Mouse (Mus musculus) midbrain, postnatal 0 days (tissue): ENCODE results near the gene Mrpl49. TPM values are rescaled to one million over a fixed set of nuclear protein-coding genes. Genes with fewer than 3 reads are reported as not detected.

Experiments
- ATAC-seq: fragments of 200-750 bp; cut with Nextera tagmentation; 2 replicates; pipeline ENCODE4 v1.8.0; 2017; ENCODE audit warnings: moderate number of reproducible peaks, mild to moderate bottlenecking, moderate TSS enrichment, moderate library complexity; ENCODE audit not compliant: low FRiP score
- DNase-seq: peaks from one replicate; pipeline ENCODE4 v3.0.0-alpha.2; 2015; ENCODE audit warnings: low spot score
- H3K27ac ChIP-seq: fragments of 300-500 bp; sonication (generic); 2 replicates; pipeline ENCODE4 v1.5.1; 2014; ENCODE audit warnings: low read depth, mild to moderate bottlenecking, low read length, mixed read lengths
- H3K27me3 ChIP-seq: fragments of 300-500 bp; sonication (generic); 2 replicates; pipeline ENCODE4 v1.6.1; 2014; ENCODE audit warnings: low read length, control low read depth, mixed read lengths; ENCODE audit not compliant: insufficient read depth
- H3K36me3 ChIP-seq: fragments of 300-500 bp; sonication (generic); 2 replicates; pipeline ENCODE4 v1.6.1; 2014; ENCODE audit warnings: low read length, control low read depth, mixed read lengths; ENCODE audit not compliant: insufficient read depth
- H3K4me1 ChIP-seq: fragments of 300-500 bp; sonication (generic); 2 replicates; pipeline ENCODE4 v1.6.1; 2014; ENCODE audit warnings: mild to moderate bottlenecking, control low read depth, antibody characterized with exemption, low read length, mixed read lengths; ENCODE audit not compliant: insufficient read depth
- H3K4me2 ChIP-seq: fragments of 300-500 bp; sonication (generic); 2 replicates; pipeline ENCODE4 v1.6.1; 2014; ENCODE audit warnings: low read depth, mild to moderate bottlenecking, low read length, mixed read lengths; ENCODE audit not compliant: poor library complexity, severe bottlenecking
- H3K4me3 ChIP-seq: fragments of 300-500 bp; sonication (generic); 2 replicates; pipeline ENCODE4 v1.5.1; 2014; ENCODE audit warnings: low read depth, mild to moderate bottlenecking, low read length, moderate library complexity
- H3K9ac ChIP-seq: fragments of 300-500 bp; sonication (generic); replicated peaks from 2 replicates; pipeline ENCODE4 v1.6.1; 2014; ENCODE audit warnings: mild to moderate bottlenecking, low read length, moderate library complexity, mixed read lengths; ENCODE audit not compliant: poor library complexity, severe bottlenecking
- H3K9me3 ChIP-seq: fragments of 300-500 bp; sonication (generic); 2 replicates; pipeline ENCODE4 v1.6.1; 2016; ENCODE audit warnings: low read length, control low read depth
- CTCF ChIP-seq: IDR thresholded peaks from 2 replicates; pipeline ENCODE4 v1.5.1; 2016; ENCODE audit warnings: antibody characterized with exemption, mild to moderate bottlenecking
- WGBS: fragments of 180-500 bp; shearing (Covaris S2); extraction: QIAGEN DNeasy Blood & Tissue Kit; methylation state at CpG from one replicate; pipeline ENCODE4 v1.1.7; 2014; 5-methylcytosine and 5-hydroxymethylcytosine counted together
- polyA plus RNA-seq: library from polyadenylated mRNA; unstranded; fragments of >200 nt; fragmentation: Nextera tagmentation; extraction: Ambion mirVana; gene quantifications from 2 replicates; pipeline ENCODE4 v1.2.1, GENCODE M21; 2015
- total RNA-seq: library from RNA; depleted of rRNA; stranded (reverse); fragments of >200 nt; gene quantifications from 2 replicates; pipeline ENCODE4 v1.2.3, GENCODE M21; 2014

Mrpl49 gene
- total and polyA plus RNA-seq, 2 experiments from 2014 or later, result 34.7 to 50.0 TPM

DNA sequence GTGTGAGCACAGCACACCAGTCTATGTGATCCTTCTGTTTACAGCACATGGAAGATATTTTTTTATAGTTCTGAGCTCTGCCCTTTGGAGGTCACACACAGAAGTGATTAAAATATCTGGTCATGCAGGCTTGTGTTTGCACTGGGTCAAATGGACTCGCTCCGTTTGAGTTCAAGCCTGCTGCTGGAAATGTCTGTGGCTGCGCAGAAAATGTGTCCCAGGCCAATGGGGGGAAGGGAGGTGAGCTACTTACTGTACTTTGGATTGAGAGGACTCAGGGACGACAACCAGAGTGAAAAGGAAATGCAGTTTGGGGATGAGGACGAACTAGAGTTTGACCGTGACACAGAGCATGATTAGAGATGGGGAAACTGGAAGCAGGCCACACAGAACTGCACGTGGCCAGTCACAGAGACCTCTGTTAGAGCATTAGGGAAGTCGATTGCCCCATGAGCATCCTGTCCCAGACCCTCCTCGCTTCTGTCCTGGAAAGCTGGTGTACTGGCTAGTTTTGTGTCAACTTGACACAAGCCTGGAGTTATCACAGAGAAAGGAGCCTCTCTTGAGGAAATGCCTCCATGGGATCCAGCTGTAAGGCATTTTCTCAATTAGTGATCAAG lies 21.5 kb downstream of the Mrpl49 start:
- Histone ChIP-seq H3K27ac (no peak overlapping the region), H3K4me2 (no peak overlapping the region), H3K4me1 (no peaks in the 10 kb centered on the region), H3K4me3 (no peak overlapping the region), H3K9ac (no peak overlapping the region), H3K9me3 (no peaks in the 10 kb centered on the region), H3K27me3 (no peaks in the 10 kb centered on the region), H3K36me3 (no peaks in the 10 kb centered on the region)
- DNase-seq, result no peak
- ATAC-seq, result no peak
- no peak for TF ChIP-seq CTCF
- WGBS, result 82% methylated on average over 9 of the region's 9 CpGs

DNA sequence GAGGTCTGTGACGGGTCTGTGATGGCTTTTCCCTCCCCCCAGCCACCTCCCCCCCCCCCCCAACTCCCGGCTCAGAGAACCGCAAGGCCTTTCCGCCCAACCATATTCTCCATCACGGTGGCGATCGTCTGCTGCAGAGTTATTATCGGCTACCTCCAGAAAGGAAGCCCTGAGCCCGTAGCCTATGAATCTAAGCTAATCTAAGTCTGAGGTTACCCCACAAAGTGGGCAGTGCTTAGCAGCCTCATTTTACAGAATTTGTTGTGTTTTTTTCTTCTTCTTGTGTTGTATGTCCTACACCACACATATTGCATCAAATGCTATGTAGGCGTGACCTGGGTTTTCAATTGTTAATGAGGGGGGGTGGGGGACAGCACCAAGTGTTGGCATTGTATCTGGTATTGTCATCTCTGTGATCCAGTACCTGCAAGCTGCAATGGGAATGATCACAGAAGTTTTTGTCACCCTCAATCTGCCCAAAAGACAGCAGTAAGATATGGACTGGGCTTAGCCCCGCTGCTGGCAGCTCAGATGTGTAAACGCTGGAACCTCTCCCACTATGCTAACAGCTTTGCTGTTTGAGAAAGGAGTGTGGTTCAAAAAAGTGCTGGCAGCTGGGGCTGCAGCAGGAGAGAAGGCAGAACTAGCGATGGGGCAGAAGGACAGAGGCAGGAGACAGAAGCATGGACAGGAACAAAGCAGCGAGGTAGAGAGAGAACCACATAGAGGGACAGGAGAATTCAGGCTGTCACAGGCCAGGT lies 26.9 kb downstream of the Mrpl49 start:
- no peaks in the 10 kb centered on the region for H3K9me3 ChIP-seq
- H3K9ac ChIP-seq, result no peak overlapping the region
- H3K4me3 ChIP-seq, result no peak overlapping the region
- H3K27me3 ChIP-seq, result no peaks in the 10 kb centered on the region
- no peak overlapping the region for H3K4me2 ChIP-seq
- H3K36me3 ChIP-seq, result no peaks in the 10 kb centered on the region
- H3K27ac ChIP-seq, result no peak overlapping the region
- DNase-seq (no peak), ATAC-seq (no peak)
- no peak for TF ChIP-seq CTCF
- WGBS, result 72% methylated on average over 13 of the region's 14 CpGs
- H3K4me1 ChIP-seq, result no peaks in the 10 kb centered on the region

DNA sequence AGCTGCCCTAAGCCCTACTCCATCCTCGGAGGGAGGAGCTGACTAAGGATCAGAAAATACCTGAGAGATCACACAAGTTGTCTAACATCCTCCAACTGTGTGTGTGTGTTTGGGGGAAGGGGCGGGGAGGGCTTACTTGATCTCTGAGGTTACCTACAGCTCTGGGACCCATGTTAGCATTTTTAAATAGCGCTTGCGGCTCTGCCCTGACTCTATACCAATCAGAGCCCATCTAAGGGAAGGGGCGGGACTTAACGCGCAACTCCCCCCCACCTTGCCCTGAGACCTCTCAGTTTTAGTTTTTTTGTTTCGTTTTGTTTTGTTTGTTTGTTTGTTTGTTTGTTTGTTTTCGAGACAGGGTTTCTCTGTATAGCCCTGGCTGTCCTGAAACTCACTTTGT lies 28.2 kb downstream of the Mrpl49 start:
- Histone ChIP-seq H3K4me3 (no peak overlapping the region), H3K9ac (no peak overlapping the region), H3K4me1 (no peaks in the 10 kb centered on the region), H3K27me3 (no peaks in the 10 kb centered on the region), H3K27ac (no peak overlapping the region), H3K4me2 (no peak overlapping the region), H3K36me3 (no peaks in the 10 kb centered on the region), H3K9me3 (no peaks in the 10 kb centered on the region)
- 77% methylated on average over 9 of the region's 9 CpGs for WGBS
- ATAC-seq (no peak), DNase-seq (no peak)
- TF ChIP-seq CTCF, result no peak

DNA sequence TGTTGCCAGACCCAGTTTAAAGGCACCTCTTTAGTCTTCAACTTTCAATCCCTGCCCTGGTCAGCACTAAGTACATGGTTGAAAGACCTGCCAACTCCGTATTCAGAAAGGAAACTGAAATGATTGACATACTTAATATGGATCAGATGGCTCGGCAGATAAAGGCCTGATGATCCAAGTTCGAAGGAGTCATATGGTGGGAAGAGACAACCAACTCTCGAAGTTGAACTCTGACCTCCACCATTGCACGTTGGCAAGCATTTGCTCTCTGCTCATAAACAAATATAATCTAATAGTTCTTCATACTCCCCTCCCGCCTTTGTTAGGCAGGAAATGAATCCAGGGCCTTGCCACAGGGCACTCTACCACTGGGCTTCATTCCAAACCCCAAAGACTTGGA lies 28.6 kb downstream of the Mrpl49 start:
- no peak for TF ChIP-seq CTCF
- ATAC-seq (no peak), DNase-seq (no peak)
- Histone ChIP-seq H3K27me3 (no peaks in the 10 kb centered on the region), H3K27ac (no peak overlapping the region), H3K4me3 (no peak overlapping the region), H3K36me3 (no peaks in the 10 kb centered on the region), H3K9ac (no peak overlapping the region), H3K9me3 (no peaks in the 10 kb centered on the region), H3K4me2 (no peak overlapping the region), H3K4me1 (no peaks in the 10 kb centered on the region)
- 88% methylated on average over 6 of the region's 6 CpGs for WGBS

- Histone ChIP-seq H3K27me3 (no peaks in the 10 kb centered on the region), H3K9ac (no peak overlapping the region), H3K4me2 (no peak overlapping the region), H3K9me3 (no peaks in the 10 kb centered on the region), H3K4me1 (no peaks in the 10 kb centered on the region), H3K27ac (no peak overlapping the region), H3K4me3 (no peak overlapping the region), H3K36me3 (no peaks in the 10 kb centered on the region)
- DNase-seq, result no peak
- no peak for TF ChIP-seq CTCF
- no peak for ATAC-seq
- WGBS, result 82% methylated on average over 7 of the region's 7 CpGs
Observed at GRCm38 (mm10) chr19:6023930-6024329, 33.7 kb downstream of the Mrpl49 start.

DNA sequence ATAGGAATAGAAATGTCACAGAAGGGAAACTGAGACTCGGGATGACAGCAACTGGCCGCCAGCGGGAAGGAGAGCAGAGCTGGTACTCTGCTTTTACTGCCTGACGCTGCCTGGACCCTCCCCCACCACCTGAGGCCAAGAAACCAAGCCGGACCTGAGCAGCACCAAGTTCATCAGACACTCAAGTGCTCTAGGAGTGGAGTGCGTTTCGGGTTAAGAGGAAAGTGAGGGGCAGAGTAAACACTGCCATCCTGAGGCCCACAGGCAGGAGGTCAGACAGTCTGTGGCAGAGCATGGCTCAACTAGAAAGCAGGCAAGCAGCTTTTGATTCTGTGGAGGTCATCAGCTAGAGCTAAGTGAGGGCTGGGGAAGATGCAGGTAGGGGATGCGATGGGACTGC lies 34.5 kb downstream of the Mrpl49 start:
- no peak for TF ChIP-seq CTCF
- Histone ChIP-seq H3K27me3 (no peaks in the 10 kb centered on the region), H3K27ac (no peak overlapping the region), H3K4me3 (no peak overlapping the region), H3K4me2 (no peak overlapping the region), H3K9ac (no peak overlapping the region), H3K36me3 (no peaks in the 10 kb centered on the region), H3K4me1 (no peaks in the 10 kb centered on the region), H3K9me3 (no peaks in the 10 kb centered on the region)
- DNase-seq (no peak), ATAC-seq (no peak)
- WGBS, result 72% methylated on average over 8 of the region's 8 CpGs
